Comparison of ENCODE assay signal across 24 mouse cellular contexts in the genomic region with DNA sequence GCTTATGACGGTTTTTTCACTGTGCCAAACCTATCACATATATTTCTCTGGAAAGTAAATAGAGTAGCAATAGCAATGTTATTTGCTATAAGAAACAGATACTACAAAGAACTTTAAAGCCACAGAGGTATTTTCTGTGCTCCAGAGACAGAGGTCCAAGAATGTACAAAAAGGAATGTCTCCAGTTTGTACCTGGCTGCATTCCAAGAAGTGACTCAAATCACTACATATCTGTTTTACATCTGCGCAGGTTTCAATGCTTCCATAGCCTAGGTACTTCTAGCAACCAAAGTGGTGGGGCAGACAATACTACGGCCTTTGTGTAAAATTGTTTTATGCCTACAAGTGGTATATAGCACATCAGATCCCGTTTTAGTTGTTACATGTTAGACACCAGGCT.
A peak's percentile ranks its signal among the peaks of the same experiment; 100 is the strongest.
DNase-seq lines count a peak whose midpoint lies in the region; ATAC-seq and TF ChIP-seq lines count a peak whose summit lies in the region.
"Had no signal": no experiment of that assay in that cellular context is flagged by ENCODE, and none has a peak within 500 bp of the region (broad histone marks: within the 10 kb centered on the region; RNA-seq: fewer than 3 reads in every experiment).

No protein-coding gene starts in this region.

- H3K4me1 ChIP-seq in lung, embryonic 14.5 days (ENCODE audit: insufficient read depth) = no peaks in the 10 kb centered on the region; the same call in 1 of the 2 replicates
- no peaks in the 10 kb centered on the region for H3K4me1 ChIP-seq in lung, adult 2 months (ENCODE audit: control insufficient read depth, insufficient read depth, low read length)
- no peaks in the 10 kb centered on the region; the same call in 1 of the 2 replicates for H3K4me1 ChIP-seq in embryonic fibroblast, embryonic 13.5 days (ENCODE audit: control insufficient read depth, insufficient read depth, low read length)
- H3K4me1 ChIP-seq: forebrain, embryonic 10.5 days; heart, embryonic 15.5 days; hindbrain, embryonic 10.5 days; hindbrain, embryonic 15.5 days had no signal

- intact Hi-C loops in left cerebral cortex, postnatal 25 days (cut with DNase I) = no loop called here

- ATAC-seq in lung, embryonic 14.5 days (ENCODE audit: insufficient read depth) = peak; percentile 44; the same call in 1 of the 2 replicates
- ATAC-seq: CD4-positive, CD25-positive, alpha-beta regulatory T cell, adult 4 months; forebrain, embryonic 14.5 days had no signal

- no peak for TF ChIP-seq POLR2A in lung, adult 2 months (IDR thresholded peaks at IDR 0.05; ENCODE audit: borderline replicate concordance, extremely low read depth, low read depth, low read length)
- no peak for TF ChIP-seq POLR2A in embryonic fibroblast, embryonic 13.5 days (IDR thresholded peaks at IDR 0.05; ENCODE audit: low read depth, low read length)

- TF ChIP-seq CTCF in lung, embryonic 14.5 days (IDR thresholded peaks at IDR 0.05; ENCODE audit: low read depth) = no peak
- no peak for TF ChIP-seq CTCF in lung, adult 2 months (IDR thresholded peaks at IDR 0.05; ENCODE audit: insufficient read depth, low read length)
- TF ChIP-seq CTCF in embryonic fibroblast, embryonic 13.5 days (IDR thresholded peaks at IDR 0.05; ENCODE audit: borderline replicate concordance, insufficient read depth, low read length) = no peak

- no peaks in the 10 kb centered on the region for H3K9me3 ChIP-seq in lung, embryonic 14.5 days (ENCODE audit: low read depth, low read length)
- H3K9me3 ChIP-seq: embryonic facial prominence, embryonic 13.5 days; forebrain, embryonic 10.5 days; G1E; heart, embryonic 15.5 days; hindbrain, embryonic 10.5 days; hindbrain, embryonic 15.5 days had no signal

- H3K27me3 ChIP-seq in lung, embryonic 14.5 days (ENCODE audit: insufficient read depth, low read length) = no peaks in the 10 kb centered on the region
- H3K27me3 ChIP-seq: embryonic facial prominence, embryonic 13.5 days; heart, embryonic 15.5 days; hindbrain, embryonic 15.5 days had no signal

- H3K9ac ChIP-seq in lung, embryonic 14.5 days = no peak overlapping the region
- H3K9ac ChIP-seq: embryonic facial prominence, embryonic 13.5 days; heart, embryonic 15.5 days; hindbrain, embryonic 15.5 days had no signal

- no peak overlapping the region for H3K27ac ChIP-seq in lung, embryonic 14.5 days (ENCODE audit: low read depth)
- peak overlapping the region; percentile 34; the same call in 1 of the 2 replicates for H3K27ac ChIP-seq in embryonic fibroblast, embryonic 13.5 days (ENCODE audit: insufficient read depth, low read length)
- H3K27ac ChIP-seq: embryonic facial prominence, embryonic 13.5 days; forebrain, embryonic 10.5 days; gastrocnemius, adult 2 months; heart, adult 2 months; heart, embryonic 15.5 days; hindbrain, embryonic 10.5 days; hindbrain, embryonic 15.5 days had no signal

- no peak overlapping the region for H3K4me2 ChIP-seq in lung, embryonic 14.5 days
- H3K4me2 ChIP-seq: embryonic facial prominence, embryonic 13.5 days; heart, embryonic 11.5 days; heart, embryonic 15.5 days; hindbrain, embryonic 15.5 days had no signal

- no peak overlapping the region for H3K4me3 ChIP-seq in lung, embryonic 14.5 days (ENCODE audit: low read depth, low read length)
- no peak overlapping the region for H3K4me3 ChIP-seq in lung, adult 2 months (replicated peaks; ENCODE audit: extremely low read depth, low read depth, low read length)
- H3K4me3 ChIP-seq in embryonic fibroblast, embryonic 13.5 days (ENCODE audit: insufficient read depth, low read length) = no peak overlapping the region
- H3K4me3 ChIP-seq: embryonic facial prominence, embryonic 13.5 days; erythroblast, embryonic 14.5 days; forebrain, embryonic 10.5 days; gastrocnemius, adult 2 months; heart, adult 2 months; heart, embryonic 15.5 days; hindbrain, embryonic 10.5 days; hindbrain, embryonic 15.5 days had no signal

- no peaks in the 10 kb centered on the region for H3K36me3 ChIP-seq in lung, embryonic 14.5 days (ENCODE audit: insufficient read depth)
- H3K36me3 ChIP-seq: embryonic facial prominence, embryonic 13.5 days; forebrain, embryonic 10.5 days; G1E; heart, embryonic 15.5 days; hindbrain, embryonic 10.5 days; hindbrain, embryonic 15.5 days had no signal

- 60% methylated on average over 4 of the region's 4 CpGs for WGBS in lung, embryonic 14.5 days
- 68% methylated on average over 4 of the region's 4 CpGs for WGBS in lung, adult 2 months

- peak; percentile 67 for DNase-seq in lung, embryonic 14.5 days
- DNase-seq in lung, adult 2 months = no peak
- peak; percentile 8 for DNase-seq in urinary bladder, postnatal 14 days (ENCODE audit: low spot score)
- no peak for DNase-seq in urinary bladder, postnatal 10 days (ENCODE audit: low spot score)
- DNase-seq in left cerebral cortex, postnatal 25 days (ENCODE audit: low spot score in 2 of 2) = no peak
- DNase-seq: adrenal gland, postnatal 10 days; B cell, adult 2 months; cerebellum, adult 11 months; cerebellum, adult 8-10 months; cerebellum, postnatal 14 days; embryo, embryonic 11 days; gastrocnemius, adult 2 months; heart, adult 2 months had no signal

Comparison
In these comparisons a context has a peak if more than half of its experiments do, and no peak if none do; other contexts are left out.
1. DNase-seq: peak in lung, embryonic 14.5 days (single experiment) and urinary bladder, postnatal 14 days (single experiment); none in lung, adult 2 months (single experiment), urinary bladder, postnatal 10 days (single experiment) and left cerebral cortex, postnatal 25 days (0 of 2).